Mouse (Mus musculus) gastrocnemius, adult 8-10 months (tissue): ENCODE results near the gene Ralgapa2. TPM values are rescaled to one million over a fixed set of nuclear protein-coding genes. Genes with fewer than 3 reads are reported as not detected.

Source experiments
- DNase-seq, 2 experiments: peaks; one replicate each; pipeline ENCODE4 v3.0.0; 2022; ENCODE audit warnings: low spot score in 2 of 2
- total RNA-seq, 4 experiments: library from RNA; stranded (reverse); gene quantifications; 2 replicates each; pipeline ENCODE4 v1.2.4; 2022

Gene Ralgapa2
- total RNA-seq, 4 experiments from 2014 or later: 7.3 to 10.3 (median 7.8) TPM

DNA sequence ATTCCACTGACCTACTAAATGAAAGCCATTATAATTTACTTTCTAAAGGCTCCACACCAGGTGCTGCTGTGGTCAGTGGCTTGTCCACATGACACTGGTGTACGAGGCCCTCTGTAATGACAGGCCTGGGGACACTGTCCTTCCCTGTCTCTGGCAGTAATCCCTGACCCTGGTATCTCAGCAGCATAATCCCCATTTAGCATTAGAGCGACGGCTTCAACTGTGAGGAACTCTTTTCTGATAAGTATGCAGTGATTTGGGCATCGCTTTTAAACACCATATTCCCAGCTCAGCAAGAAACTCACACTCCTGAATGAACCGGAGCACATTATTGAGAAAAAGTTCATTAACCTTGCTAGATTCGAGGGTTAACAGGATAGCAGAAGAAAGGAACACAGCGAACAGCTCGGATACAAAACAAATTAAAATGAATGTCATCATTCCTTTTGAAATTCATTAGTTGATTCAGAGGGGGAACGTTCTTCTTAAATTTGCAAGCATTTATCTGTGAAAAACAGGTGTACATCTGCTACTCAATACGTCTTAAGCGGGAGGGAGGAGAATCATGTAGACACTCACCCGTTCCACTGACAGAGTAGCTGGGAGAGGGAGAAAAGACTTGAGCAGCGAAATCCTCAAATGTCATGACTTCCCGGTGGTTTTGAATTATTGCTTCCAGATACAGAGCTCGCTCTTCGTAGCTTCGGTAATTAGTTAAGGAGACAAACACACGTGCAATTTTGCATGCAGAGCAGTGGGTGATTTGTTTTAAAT is 252.2 kb downstream of the Ralgapa2 start:
- no peak for DNase-seq

DNA sequence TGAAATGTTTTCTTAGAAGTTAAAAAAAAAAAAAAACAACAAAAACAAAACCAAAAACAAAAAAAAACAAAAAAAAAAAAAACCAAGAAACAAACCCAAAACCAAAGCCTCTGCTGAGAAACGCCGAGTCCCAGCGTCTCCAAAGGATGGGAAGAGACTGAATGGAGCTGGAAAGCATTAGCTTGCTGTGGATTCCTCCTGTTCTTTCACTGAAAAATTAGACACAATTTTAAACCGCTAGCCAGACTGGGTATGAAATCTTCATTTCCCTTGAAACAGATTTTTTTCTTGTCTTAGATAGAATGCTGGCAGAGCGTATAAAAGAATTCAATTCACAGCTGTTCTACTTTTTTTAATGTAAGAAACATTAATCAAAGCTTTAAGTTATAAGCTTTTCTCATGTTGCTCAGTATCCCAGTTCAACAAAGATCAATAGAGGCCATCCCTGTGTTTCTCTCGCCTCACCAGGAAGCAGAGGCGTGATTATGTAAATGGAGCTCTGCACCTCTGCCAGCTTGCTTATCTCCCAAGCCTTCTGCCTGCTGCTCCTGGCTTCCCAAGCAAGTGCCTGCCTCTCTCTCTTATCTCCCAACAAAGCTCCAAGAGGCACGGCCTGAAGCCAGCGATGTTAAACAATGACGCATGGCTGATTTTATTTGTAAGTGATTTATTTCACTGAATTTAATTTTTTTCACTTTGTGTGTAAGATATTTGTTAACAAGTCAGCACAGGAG is 253.2 kb downstream of the Ralgapa2 start:
- DNase-seq: no peak

DNA sequence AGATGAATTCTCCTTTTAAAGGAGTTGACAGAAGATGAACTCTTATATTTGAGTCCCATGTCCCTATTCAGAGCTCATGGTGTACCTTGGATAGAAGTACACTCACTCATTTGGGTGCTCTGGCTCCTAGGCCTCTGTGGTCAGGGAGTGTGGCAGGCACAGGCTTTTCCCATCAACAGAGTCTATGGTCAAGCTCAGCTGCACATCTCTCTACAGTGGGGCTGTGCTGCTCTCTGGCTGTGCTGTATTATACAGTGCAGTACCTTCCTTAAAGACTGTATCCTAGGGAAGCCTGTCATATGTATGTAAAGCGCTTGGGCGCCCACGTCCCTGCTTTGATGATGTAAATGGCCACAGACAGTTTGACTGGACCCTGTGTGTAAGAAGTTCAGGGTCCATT is 254.5 kb downstream of the Ralgapa2 start:
- no peak for DNase-seq

DNA sequence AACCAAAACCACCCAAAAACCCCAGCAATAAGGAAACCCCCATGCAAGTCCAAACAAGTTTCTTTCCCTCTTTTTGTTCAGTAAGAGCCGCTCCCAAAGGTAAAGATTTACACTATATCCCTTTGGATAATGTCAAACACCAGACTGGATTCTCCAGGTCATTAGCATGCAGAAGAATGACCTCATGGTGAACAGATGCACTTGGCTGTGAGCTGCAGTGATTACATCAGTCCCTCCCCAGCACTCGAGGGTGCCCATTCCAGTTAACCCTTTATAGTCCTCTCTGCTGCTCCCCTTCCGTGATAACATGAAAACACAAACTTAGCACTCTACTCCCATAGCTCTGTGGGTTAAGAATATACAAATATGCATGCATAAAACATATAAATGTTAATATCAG is 255.1 kb downstream of the Ralgapa2 start:
- DNase-seq: no peak

DNA sequence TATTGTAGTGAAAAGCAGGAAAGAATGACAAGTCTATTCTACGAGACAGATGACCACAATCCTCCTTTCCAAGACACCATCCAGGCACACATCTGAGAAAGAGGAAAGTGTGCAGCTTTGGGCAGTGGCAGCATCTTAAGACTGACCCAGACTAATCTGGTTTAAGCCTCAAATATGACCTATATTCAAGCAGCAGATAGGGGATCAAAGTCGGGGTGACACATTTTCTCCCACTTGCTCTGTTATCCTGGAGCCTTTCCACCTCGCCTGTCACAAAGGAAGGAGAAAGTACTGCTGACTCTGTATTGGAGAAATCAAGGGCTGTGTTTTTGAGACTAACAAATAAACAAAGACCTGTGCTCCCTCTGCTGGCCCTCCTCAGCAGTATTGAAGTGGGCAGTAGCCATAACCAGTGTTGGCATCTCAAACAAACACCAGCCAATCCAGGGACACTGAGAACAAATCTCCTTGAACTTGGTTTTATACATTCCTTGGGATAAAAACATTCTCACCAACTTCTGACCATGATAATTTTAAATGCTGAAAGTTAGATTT is 255.7 kb downstream of the Ralgapa2 start:
- no peak for DNase-seq

DNA sequence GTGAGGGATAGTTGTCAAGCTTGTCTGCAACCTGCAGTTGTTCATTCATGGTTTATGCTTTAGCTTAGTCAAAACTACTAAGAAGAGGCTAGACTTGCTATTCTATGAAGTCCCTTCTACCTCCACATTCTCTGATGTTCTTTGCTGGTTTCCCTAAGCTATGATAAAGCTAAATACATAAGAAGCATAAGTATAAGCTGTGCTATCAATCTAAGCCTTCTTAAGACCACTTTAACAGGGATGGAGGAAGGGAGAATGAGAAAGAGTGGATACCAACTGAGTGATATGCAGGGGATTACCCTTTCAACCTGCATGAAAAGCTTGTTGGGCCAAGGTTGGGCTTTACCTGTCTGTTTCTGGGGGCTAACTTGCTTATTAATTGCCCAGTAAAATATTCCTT is 256.5 kb downstream of the Ralgapa2 start:
- DNase-seq: no peak

DNA sequence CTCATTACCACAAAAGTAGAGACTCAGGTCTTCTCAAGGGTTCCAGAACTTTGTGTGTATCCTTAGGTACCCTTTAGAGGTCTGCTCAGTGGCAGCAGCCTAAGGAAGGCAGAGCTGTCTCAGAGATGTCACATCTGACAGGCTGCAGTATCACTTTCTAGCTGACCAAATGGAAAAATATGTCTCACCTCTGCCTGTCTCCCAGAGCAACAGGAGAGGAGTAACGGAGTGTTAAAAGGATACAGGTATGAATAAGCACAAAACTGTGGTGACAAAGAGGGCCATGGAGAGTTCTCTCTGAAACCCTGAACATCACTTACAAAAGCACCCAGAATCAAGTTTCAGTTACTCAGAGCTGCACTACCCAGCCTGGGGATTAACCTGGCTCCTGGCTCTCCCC is 257.8 kb downstream of the Ralgapa2 start:
- no peak for DNase-seq

DNA sequence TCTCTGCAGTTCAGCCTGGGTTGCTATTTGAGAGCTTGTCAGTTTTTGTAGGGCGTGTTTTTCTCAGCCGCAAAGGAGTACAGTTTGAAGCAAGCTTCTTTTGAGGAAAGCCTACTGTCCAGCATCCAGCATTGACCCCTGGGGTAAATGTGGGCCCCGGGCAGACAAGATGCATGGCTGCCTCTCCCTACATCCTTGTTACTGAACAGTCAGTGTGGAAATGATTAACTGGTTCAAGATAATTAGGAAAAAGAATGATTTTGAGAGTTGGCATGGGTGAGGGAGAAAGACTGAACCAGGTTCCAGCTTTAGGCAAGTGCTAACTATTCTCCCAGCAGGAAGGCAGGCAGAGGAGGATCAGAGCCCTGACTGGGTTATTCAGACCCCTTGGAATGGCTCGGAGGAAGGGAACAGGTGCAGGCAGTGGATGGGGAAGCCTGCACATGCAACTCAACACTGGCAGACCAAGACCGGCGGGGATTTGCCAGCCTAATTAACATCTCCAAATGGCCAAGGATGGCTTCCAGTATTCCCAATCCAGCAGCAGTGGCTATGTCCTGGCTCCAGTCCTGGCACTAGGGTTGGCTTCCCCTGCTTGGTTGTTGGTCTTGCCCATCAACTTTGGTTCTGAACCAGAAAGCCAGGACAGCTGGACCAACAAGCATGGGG is 261.8 kb downstream of the Ralgapa2 start:
- no peak for DNase-seq

DNA sequence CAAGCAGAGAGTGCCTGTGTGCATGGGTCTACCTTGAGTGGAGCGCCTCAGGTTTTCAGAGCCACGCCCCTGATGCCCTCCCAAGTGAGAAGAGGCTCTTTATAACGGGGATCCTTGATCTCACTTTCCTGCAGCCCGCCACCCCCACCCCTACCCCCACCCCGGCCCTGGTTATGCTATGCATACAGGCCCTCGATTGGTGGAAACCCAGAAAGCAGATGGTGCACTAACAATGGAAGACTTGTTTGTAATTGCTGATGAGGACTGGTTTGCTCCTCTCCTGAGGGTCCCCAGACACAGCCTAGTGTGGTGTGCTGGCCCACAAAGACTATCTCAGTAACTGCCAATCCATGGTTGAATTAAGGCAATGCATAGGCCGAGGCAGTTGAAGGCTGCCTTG is 263.1 kb downstream of the Ralgapa2 start:
- no peak for DNase-seq

DNA sequence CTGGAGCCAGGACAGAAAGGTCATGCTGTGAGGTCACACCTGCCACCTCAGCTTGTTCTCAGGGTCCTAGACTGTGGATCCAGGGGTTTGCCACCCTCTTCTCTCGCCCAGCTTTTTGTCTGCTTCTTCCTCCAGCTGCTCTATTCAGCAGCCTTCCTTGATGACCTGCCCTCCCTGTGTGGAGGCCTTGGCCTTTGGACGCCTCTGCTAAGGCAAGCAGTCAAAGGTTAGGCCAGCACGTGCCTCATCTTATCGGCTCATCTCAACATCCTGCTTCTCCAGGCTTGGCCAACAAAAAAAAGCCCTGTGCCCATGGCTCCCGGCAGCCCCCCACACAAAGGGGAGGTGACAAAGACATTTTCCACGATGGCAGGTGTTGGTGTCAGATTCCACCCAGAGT is 264.6 kb downstream of the Ralgapa2 start:
- no peak for DNase-seq

DNA sequence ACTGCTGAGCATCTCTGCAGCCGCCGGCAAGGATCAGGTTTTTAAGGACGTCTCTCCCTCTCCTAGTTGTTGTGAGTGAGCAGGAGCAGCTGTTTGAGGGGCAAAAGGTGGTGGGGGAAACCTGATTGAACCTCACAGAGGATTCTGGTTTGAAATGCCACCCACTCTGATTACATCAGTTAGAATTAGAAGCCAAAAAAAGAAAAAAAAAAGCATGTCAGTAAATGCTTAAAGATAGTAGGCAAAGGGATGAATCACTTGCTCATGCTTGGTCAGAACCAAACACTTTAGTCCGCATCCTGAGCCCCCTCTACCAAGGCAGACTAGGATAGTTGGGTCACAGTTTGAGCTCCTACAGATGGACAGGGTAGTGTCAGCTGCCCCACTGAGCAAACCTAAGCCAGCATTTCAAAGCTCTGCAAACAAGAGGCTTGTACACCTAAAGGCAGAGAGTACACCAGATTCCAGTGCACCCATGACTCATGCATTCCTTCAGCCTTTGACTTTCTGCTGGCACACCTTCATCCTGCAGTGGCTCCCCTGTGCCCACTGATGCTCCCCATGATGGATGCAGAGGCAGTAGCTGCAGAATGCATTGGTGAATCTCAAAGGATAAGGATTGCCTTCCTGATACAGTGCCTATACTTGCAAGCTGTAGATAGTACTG is 265.6 kb downstream of the Ralgapa2 start:
- no peak for DNase-seq

DNA sequence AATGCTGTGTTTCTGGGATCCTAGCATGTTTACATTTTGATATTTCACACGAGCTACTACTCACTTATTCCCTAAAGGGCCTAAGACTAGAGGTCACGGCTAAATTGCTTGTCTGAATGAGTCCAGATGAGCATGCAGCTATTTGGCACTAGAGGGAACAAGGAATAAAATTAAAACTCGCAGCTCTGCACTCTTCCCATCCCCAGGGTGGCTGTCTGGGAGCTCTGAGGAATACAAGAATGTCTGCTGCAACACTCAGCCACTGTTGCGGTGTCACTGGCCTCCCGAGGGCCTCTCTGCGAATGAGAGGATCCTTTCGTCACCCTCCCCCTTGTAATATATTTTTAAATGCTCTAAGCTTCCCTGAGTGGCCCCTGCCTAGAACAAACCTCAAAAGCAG is 266.7 kb downstream of the Ralgapa2 start:
- DNase-seq: no peak

DNA sequence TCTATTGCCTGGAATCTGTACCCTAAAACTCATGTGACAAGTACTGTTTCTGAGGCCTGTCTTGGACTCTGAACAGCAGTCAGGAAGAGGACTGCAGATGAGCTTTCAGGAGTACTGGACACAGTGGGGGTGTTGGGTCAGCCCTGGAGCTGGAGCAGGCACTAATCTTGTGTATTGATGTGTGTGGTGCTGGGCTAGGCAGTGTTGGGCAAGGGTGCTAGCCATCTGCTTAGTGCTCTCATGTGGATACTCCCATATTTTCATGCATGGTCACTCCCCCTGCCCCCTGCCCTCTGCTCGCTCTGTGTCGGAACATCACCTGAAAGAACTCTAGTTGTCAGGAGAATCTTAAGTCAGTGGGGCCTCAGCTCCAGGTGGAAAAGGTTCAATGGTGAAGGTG is 268.1 kb downstream of the Ralgapa2 start:
- DNase-seq: no peak

DNA sequence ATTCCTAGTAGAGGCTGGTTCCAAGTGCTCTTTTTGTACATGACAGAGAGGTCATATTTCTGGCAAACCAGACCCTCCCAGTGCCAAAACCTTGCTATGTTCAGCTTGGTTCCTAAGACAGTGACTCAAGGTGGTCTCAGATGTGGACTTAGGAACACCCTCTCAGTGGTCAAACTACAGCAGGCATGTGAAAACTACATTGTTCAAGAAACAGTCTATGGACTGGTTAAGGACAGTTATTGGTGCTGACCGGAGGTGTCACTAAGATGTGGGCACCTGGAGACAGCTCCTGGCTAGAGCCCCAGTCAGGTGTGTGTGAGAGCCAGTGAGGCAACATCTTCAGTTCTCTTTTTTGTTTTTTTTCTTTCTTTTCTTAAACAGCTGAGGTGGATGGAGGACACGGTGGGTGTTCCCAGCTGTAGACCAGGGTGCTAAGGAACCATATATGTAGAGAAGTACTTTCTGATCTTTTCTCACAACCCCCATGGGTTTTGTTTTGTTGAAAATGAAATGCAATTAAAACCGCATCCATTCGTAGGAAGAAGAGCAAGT is 272.9 kb downstream of the Ralgapa2 start:
- no peak for DNase-seq

DNA sequence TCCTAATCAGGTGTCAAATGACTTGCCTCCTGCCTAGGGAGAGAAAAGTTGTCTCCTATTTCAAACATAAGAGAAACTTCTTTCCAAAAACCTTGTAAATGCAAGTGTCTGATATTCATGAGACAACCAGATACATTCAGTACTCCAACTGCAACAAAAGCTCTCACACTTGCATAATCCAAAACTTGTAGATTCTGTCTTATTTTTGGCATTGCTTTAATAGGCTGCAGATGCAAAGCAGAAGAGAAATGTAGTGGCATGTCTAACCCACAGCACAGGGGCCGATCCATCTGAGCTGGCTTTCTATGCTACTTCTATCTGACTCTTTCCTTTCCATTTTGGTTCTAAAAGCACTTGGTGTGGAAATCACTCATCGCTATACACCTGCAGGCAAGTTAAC is 280.7 kb downstream of the Ralgapa2 start:
- DNase-seq: no peak

DNA sequence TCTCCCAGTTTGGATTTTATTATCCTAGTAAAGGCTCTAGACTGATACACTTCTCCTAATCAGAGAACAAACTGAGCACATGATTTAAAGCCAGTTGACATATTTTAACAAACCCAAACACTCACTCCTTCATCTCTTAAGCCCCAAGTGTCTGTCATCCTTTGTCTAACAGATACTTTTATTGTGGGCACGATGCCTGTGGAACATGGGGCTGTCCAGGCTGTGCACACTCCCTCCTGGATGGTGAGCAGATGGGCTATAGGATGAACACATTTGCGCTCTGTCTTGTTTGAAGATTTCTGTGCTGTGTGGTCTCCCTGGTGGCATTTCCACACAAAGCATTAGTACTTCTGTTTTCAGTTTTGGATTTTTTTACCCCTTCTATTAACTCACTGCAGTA is 283.7 kb downstream of the Ralgapa2 start:
- no peak for DNase-seq

DNA sequence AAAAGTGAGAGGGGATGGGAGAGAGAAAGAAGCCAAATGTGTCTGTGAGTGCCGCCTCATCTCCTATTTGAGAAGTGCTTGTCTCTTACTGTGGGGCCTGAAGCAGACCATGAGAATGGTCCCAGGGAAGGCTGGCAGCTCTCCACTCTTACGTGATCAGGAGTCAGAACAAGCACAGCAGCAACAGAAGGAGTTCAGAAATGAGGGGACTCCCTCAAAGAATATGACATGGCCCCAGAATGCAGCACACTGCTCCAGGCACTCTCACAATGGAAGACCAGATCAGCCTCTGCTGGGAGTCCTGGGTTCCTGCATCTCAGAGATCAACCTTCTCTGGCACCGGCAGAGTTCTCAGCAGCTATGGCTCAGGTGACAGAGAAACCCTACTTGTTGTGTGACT is 284.5 kb downstream of the Ralgapa2 start:
- no peak for DNase-seq

DNA sequence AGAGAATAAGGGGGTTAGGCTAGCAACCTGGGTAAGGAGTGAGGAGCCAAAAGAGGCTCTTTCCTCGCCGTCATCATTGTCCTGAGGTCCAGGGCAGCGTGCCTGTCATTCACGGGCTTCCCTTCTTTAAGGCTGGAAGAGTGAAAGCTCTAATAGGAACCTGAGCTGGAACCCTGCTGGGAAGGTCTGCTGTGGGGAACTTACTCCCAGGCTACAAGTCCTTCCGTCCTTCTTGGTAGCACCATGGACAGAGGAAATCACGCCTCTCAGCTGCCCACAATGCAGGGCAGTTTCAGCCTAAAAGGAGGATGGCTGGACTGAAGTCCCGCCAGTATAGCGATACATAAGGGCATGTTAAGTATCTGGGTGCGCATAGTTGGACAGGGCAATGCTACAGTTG is 285.7 kb downstream of the Ralgapa2 start:
- DNase-seq: no peak

DNA sequence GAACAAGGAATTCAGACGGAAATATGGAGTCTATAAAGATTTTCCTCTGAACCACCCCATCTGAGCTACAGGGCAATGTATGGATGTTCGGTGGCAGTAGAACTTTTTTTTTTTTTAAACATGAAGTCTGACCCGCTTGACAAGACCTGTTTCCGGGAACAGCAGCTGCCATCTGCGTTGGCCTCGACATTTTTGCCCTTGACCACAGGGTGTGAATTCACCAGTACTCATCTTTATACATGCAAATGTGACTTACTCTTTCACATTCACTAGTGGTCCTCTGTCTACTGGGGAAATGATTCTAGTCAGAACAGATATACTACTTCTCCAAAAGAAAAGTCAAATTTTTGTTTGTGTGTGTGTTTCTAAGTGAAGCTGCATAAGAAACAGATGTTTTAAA is 286.3 kb downstream of the Ralgapa2 start:
- no peak for DNase-seq

DNA sequence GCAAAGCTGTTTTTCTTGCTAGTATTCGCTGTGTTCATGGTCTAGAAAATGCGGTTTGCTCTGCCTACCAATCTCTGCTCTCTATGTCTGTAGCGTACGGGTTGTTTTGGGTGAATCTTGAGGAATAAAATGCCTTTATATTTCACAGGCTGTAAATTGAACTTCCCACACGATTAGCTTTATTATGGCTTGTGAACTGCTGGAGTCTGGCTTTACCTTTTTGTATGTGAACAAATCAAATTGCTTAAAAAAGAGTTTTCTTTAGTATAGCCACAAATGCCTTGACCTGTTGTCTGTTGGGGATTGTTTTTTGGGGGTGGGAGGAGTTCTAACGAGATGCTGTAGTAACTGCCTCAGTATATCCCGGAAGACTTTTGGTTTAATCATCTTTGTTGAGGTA is 288.0 kb downstream of the Ralgapa2 start:
- no peak for DNase-seq

DNA sequence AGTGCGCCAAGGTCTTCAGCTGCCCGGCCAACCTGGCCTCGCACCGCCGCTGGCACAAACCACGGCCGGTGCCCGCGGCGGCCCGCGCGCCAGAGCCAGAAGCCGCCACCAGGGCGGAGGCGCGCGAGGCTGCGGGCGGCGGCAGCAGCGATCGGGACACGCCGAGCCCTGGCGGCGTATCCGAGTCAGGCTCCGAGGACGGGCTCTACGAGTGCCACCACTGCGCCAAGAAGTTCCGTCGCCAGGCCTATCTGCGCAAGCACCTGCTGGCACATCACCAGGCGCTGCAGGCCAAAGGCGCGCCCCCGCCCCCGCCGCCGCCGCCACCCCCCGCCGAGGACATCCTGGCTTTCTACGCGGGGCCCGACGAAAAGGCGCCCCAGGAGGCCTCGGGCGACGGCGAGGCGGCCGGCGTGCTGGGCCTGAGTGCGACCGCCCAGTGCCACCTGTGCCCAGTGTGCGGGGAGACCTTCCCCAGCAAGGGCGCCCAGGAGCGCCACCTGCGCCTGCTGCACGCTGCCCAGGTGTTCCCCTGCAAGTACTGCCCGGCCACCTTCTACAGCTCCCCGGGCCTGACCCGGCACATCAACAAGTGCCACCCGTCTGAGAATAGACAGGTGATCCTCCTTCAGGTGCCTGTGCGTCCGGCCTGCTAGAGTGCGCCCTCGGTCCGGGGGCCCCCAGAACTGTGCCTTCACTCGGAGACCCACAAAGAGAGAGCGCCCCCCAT is 288.8 kb downstream of the Ralgapa2 start:
- no peak for DNase-seq
